Mouse (Mus musculus) mature B cell (primary cell): ENCODE results near the gene Zfp420.

Experiments used
- in situ Hi-C: fragments of 300-500 bp; cut with MboI; formaldehyde crosslinking; loops from 2 replicates; pipeline ENCODE4 v1.14.3; 2019

Gene Zfp420

DNA sequence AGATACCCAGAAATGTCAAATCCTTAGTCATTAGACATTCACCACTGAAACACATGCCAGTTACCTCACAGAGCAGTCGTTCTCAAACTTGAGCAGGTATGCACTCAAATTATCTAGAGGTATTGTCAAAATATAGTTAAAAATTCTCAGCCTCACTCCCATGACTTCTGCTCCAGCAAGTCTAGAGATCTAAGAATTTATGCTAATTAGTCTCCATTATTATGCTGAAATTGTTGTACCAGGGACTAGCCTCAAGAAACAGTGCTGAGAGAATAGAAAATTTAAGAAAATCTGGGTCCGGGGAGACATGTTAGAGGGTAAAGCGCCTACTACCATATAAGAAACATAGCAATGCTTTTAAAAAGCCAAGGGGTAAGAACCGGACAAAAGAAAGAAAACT is 44.3 kb downstream of the Zfp420 start:
- in situ Hi-C loops: no loop called here

DNA sequence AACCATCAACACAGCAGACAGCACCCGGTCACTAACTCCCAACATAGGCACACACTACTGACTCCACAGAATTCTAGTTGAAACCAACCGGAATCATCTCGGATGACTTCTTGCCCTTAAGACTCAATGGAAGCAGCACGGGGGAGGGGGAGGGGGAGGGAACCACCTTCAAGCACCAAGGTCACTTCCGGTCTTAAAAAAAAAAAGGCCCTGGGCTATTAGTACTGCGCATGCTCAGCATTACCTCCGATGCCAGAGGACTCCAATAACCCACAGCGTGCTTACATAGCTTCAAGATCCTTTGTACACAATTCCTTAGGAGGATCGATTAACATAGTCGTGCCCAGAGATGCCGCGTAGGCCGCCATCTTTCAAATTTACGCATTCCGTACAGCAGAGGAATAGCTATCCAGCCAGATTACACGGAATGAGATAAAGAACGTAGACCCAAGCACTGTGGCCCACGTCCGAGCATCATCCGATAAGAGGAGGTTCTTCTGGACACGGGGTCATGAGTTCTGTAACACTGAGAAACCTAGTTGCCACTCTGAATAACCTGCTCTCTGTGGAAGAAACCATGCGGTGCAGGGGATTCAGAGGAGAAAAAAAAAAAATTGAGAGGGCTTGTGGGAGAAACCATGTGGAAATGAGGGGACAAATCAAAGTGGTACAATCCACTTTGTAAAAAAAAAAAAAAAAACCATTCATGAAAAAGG is 46.3 kb downstream of the Zfp420 start, which contains the start of gene Zfp27:
TSS of gene Zfp27 (minus strand) at position 607 of the 716 bp plus-strand sequence.
- in situ Hi-C loops: no loop called here

DNA sequence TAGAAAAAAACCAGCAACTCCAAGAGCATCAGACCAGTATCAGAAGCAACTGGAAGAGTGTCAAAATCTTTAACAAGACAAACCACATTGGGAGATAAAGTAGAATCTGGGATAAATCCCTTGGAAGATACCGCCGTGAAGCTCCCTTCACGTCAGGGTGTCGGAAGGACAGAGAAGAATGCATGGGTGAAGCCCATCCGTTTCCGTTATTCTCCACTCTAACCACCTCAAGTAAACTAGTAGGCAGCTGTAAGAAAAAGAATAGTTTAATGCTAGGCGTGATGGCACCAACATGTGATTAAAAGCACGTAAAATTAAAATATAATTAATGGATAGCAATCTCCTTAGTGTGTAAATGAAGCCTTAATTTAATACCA is 46.9 kb downstream of the Zfp420 start:
- in situ Hi-C loops: no loop called here

DNA sequence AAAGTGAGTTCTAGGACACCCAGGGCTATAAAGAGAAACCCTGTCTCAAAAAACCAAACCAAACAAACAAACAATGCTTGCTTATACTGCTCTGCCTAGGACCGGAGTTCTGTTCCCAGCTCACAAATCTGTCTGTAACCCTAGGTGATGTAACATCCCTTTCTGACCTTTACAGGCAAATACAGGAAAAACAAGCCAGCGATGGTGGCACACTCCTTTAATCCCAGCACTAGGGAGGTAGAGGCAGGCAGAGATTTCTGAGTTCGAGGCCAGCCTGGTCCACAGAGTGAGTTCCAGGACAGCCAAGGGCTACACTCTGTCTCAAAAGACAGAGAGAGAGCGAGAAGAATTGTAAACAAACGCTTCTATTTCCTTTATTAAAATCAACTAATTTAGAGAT is 47.4 kb downstream of the Zfp420 start:
- in situ Hi-C loops: no loop called here

DNA sequence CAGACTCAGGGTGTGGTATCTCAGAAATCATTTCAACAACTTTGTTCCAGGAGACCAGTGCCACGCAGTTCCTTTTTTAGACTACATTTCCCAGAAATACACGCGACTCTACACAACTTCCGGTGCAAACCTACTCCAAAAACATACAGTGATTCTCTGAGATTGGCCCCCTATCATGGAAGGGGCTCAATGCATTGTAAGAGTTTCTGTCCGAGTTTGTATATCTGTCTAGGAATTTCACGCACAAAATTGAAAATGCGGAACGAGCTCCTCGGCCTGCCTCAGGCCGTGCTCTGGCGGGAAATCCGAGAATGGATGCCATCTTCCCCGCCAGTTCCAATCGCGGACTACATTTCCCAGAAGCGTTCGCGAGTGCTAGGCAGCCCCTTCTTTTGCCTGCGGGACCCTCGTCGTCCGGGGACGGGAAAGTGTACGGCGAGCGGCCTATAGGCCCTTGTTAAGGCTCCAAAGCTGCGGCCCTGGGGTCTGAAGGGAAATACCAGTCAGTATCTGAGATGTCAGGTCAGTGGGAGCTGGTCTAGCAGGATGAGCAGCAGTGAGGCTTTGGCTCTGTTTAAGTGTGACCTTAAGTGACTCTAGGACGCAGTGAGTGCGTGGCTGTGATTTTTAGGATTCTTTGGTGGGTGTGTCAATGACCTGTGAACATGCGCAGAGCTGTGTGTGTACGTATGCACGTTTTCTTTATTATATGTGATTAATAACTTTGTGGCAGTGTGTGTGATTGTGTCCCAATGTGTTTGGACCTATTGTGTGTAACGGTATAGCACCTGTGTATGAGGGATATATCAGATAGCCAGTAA is 48.6 kb downstream of the Zfp420 start, which contains the start of gene Zfp383:
TSS of gene Zfp383 (plus strand) at position 94 of the 821 bp plus-strand sequence.
- in situ Hi-C loops: no loop called here

DNA sequence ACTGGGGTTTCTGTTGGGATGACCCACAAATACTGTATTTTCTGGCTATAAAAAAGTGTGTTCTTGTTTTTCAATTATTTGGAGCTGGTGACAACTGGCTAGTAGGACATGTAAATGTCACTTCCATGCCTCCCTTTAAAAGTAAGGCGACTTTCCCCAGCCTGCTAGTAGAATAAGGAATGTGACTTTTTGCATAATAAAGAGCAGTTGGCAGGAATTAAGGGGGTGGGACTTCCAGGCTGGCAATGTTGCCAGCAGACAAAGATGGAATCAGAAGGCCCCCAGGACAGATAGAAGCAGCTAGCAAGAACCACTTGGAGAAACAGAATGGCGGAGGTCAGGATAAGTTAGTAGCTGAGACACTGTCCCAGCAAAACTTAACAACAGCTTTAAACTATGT is 50.5 kb downstream of the Zfp420 start:
- in situ Hi-C loops: no loop called here

DNA sequence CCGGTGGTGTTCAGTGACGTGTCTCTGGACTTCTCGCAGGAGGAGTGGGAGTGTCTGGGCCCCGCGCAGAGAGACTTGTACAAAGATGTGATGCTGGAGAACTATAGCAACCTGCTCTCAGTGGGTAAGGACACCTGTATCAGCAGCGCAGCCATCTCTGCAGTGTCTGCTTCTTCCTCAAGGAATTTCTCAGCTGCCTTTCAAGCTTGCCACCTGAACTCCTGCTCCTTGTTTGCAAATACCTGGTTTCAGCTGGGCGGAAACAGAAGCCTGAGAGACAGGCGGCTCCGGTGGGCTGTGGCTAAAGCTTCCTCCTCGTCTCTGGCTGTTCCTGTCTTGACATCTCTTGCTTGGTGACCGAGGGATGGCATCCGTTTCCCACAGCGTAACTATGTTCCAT is 52.4 kb downstream of the Zfp420 start:
- in situ Hi-C loops: no loop called here

DNA sequence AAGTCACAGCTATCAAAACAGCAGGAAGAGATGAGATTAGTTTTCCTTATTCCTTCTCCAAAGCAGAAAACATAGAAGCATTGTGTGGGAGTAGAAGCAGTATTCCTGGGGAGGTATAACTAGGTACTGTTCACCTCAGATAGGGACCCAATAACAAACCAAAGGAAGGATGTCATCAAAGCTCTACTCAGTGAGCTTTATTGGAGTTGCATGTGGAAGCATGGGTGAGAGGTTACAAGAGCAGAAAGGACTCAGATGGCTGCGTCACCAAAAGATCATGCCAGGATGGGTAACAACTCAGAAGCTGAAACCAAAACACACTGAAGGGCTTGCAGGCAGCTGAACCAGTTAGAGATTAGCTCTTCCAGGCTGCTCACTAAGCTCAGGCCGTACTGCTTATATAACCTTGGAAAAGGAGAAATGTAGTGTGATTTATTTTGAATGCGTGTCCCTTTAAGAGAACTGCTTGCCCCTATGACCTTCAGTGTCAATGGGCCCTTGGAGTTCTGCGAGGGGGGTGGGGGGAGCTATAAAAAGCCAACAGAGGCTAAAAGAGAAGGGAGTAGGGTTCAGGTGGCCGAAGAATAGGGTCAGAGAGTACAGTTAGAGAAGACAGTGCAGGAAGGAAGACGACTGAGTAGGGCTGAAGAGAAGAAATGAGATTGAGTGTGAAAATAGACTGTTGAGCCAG is 57.7 kb downstream of the Zfp420 start:
- in situ Hi-C loops: no loop called here

DNA sequence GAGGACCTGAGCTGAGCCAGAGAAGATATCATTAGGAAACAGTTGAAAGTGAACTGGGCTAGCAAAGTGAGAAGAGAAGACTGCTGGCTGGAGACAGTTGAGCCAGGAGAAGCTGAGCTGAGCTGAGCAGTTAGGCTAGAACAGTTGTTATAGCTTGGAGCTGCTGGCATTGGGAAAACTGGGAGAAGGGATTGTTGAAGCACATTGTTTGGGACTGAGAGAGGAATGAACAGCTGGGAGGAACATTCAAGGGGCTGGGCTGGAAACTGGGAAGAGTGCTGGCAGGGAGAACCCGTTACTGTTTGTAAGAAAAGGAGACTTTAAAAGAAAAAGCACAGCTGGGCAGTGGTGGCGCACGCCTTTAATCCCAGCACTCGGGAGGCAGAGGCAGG is 58.3 kb downstream of the Zfp420 start:
- in situ Hi-C loops: no loop called here

DNA sequence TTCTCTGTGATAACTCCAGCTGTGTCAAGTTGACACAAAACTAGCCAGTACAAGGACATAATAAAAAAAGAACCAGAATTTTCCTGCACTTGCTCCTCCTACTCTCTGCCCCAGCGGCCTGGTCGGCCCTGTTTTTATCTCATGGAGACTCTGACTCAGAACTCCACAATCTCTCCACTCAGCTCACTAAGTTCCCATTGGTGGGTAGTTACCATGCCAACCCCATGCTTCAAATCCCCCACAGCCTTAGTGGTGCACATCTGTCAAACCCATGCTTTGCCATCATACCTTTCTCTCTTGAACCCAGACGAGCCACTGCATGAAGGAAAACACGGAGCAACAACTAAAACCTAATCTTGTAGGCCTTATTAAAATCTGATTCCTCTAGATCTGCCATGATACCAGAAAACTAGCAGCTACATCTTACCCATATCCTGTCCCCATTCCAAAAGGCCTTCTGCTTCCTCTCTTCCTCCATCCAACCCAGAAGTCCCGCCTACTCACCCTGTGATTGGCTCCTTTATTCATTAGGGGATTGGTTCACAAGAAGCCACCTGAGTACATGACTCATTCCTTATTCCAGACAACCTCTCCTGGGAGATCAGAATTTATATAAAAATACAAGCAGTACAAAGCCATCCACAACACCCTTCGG is 61.8 kb downstream of the Zfp420 start:
- in situ Hi-C loops: no loop called here

DNA sequence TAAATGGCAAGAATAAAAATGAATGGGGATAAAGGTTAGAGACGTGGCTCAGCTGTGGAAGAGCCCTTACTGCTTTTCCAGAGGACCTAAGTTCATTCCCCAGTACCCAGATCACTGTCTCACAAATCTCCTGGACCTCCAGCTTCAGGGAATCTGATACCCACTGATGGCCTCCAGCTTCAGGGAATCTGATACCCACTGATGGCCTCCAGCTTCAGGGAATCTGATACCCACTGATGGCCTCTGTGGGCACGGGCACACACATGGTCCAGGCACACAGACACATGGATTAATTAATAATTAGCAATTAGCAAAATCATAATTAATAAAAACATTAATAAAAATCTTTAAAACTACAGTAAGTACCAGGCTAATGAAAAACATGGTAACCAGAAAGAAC is 63.0 kb downstream of the Zfp420 start:
- in situ Hi-C loops: no loop called here
